Mouse (Mus musculus): Measurements from ENCODE around the gene Ppie. TPM values are rescaled to one million over a fixed set of nuclear protein-coding genes. Genes with fewer than 3 reads are reported as not detected.

Gene Ppie
- total RNA-seq, 4 experiments from 2014 or later: 22.0 to 27.8 (median 24.1) TPM

Other genes with a start within 250 kb of the Ppie start
- not detected for gene Mfsd2a, start 178.8 kb downstream of the Ppie start, total RNA-seq (2022)
- under 1 TPM in 2 of 4 experiments, not detected in 2; 0.14 to 0.25 TPM for gene Mycl, start 144.3 kb downstream of the Ppie start, total RNA-seq (2022)
- 1 to 10 TPM; 5.6 to 8.0 (median 6.6) TPM for gene Trit1, start 123.4 kb downstream of the Ppie start, total RNA-seq (2022)
- not detected for gene Bmp8b, start 34.8 kb downstream of the Ppie start, total RNA-seq (2022)
- gene Oxct2b, start 23.7 kb downstream of the Ppie start, total RNA-seq (2022): not detected
- under 1 TPM; 0.14 to 0.25 (median 0.19) TPM for gene Hpcal4, start 43.3 kb upstream of the Ppie start, total RNA-seq (2022)
- gene Nt5c1a, start 61.6 kb upstream of the Ppie start, total RNA-seq (2022): 10 to 100 TPM; 48.9 to 75.3 (median 70.1) TPM
- gene Heyl, start 93.6 kb upstream of the Ppie start, total RNA-seq (2022): 10 to 100 TPM in 3 of 4 experiments, 1 to 10 TPM in 1; 9.7 to 11.7 (median 10.9) TPM
- 100 to 1,000 TPM; 323 to 392 (median 367) TPM for gene Pabpc4, start 122.4 kb upstream of the Ppie start, total RNA-seq (2022)
- not detected for gene Oxct2a, start 183.7 kb upstream of the Ppie start, total RNA-seq (2022)
- gene Bmp8a, start 203.3 kb upstream of the Ppie start, total RNA-seq (2022): not detected